9 mouse cellular contexts compared by ENCODE assay signal in genomic region chr10:80084817-80085487, GRCm38 (mm10). TPM values are rescaled to one million over a fixed set of nuclear protein-coding genes. Genes with fewer than 3 reads are reported as not detected.
A peak's percentile ranks its signal among the peaks of the same experiment; 100 is the strongest.
DNase-seq lines count a peak whose midpoint lies in the region; ATAC-seq and TF ChIP-seq lines count a peak whose summit lies in the region.
"Had no signal": no experiment of that assay in that cellular context is flagged by ENCODE, and none has a peak within 500 bp of the region (broad histone marks: within the 10 kb centered on the region; RNA-seq: fewer than 3 reads in every experiment).

No protein-coding gene starts in this region.

- peak; percentile 59 for DNase-seq in cerebellum, adult 11-12 months
- DNase-seq in right cerebral cortex, adult 18-20 months = peak; percentile 31
- no peak for DNase-seq in right cerebral cortex, postnatal 14 days
- DNase-seq in kidney, postnatal 10 days = peak; percentile 72
- DNase-seq in telencephalon, adult 2 months (ENCODE audit: low read depth, low spot score) = peak; percentile 23
- DNase-seq in thymus, adult 2 months = no peak
- DNase-seq in urinary bladder, adult 2 months (ENCODE audit: low spot score) = no peak

- 85% methylated on average over 9 of the region's 9 CpGs for WGBS in thymus, adult 2 months

- no peaks in the 10 kb centered on the region for H3K27me3 ChIP-seq in thymus, adult 2 months (ENCODE audit: control insufficient read depth, insufficient read depth, low read length)
- H3K27me3 ChIP-seq: limb, embryonic 15.5 days had no signal

- H3K4me1 ChIP-seq in thymus, adult 2 months (replicated peaks; ENCODE audit: control insufficient read depth, insufficient read depth, low read length) = peaks cover 8% of the 10 kb centered on the region

- peaks cover 44% of the 10 kb centered on the region for H3K36me3 ChIP-seq in thymus, adult 2 months (ENCODE audit: control insufficient read depth, insufficient read depth, low read length)

- TF ChIP-seq POLR2A in thymus, adult 2 months (IDR thresholded peaks at IDR 0.05; ENCODE audit: control insufficient read depth, extremely low read depth, insufficient read depth, low read length, poor library complexity) = no peak

- H3K27ac ChIP-seq in thymus, adult 2 months (ENCODE audit: control insufficient read depth, insufficient read depth, low read length) = no peak overlapping the region

- no peak overlapping the region for H3K4me3 ChIP-seq in thymus, adult 2 months (ENCODE audit: control insufficient read depth, insufficient read depth, low read length)
- H3K4me3 ChIP-seq: limb, embryonic 15.5 days had no signal

- TF ChIP-seq CTCF in thymus, adult 2 months (IDR thresholded peaks at IDR 0.05; ENCODE audit: borderline replicate concordance, control insufficient read depth, extremely low read depth, insufficient read depth, low read length, poor library complexity) = no peak

- ATAC-seq in cerebellum, adult (ENCODE audit: insufficient number of reproducible peaks, low FRiP score, low TSS enrichment) = no peak; the same call in 1 of the 2 replicates

RNA-seq across cellular contexts. Expression of gene Sbno2, which starts 20.4 kb away (rescaled TPM):
- 127 and 138 TPM in 2 replicates for polyA plus RNA-seq in thymus, adult 2 months (2012; rRNA removed)
- polyA plus RNA-seq in urinary bladder, adult 2 months (2012; rRNA removed) = 34.0 and 35.4 TPM in 2 replicates

RNA-seq across cellular contexts. Expression of gene Stk11, which starts 30.7 kb away (rescaled TPM):
- polyA plus RNA-seq in thymus, adult 2 months (2012; rRNA removed) = 265 and 270 TPM in 2 replicates
- polyA plus RNA-seq in urinary bladder, adult 2 months (2012; rRNA removed) = 77.3 and 89.9 TPM in 2 replicates

RNA-seq across cellular contexts. Expression of gene Gpx4, which starts 38.0 kb away (rescaled TPM):
- 517 and 598 TPM in 2 replicates for polyA plus RNA-seq in thymus, adult 2 months (2012; rRNA removed)
- 524 and 620 TPM in 2 replicates for polyA plus RNA-seq in urinary bladder, adult 2 months (2012; rRNA removed)

RNA-seq across cellular contexts. Expression of gene Polr2e, which starts 45.4 kb away (rescaled TPM):
- polyA plus RNA-seq in thymus, adult 2 months (2012; rRNA removed) = 211 and 226 TPM in 2 replicates
- polyA plus RNA-seq in urinary bladder, adult 2 months (2012; rRNA removed) = 141 and 178 TPM in 2 replicates

RNA-seq across cellular contexts. Expression of gene Atp5d, which starts 53.5 kb away (rescaled TPM):
- 1,163 and 1,361 TPM in 2 replicates for polyA plus RNA-seq in thymus, adult 2 months (2012; rRNA removed)
- 367 and 372 TPM in 2 replicates for polyA plus RNA-seq in urinary bladder, adult 2 months (2012; rRNA removed)

Comparison
In these comparisons a context has a peak if more than half of its experiments do, and no peak if none do; other contexts are left out.
1. DNase-seq: peak in cerebellum, adult 11-12 months (single experiment), right cerebral cortex, adult 18-20 months (single experiment), kidney, postnatal 10 days (single experiment) and telencephalon, adult 2 months (single experiment); none in right cerebral cortex, postnatal 14 days (single experiment), thymus, adult 2 months (single experiment) and urinary bladder, adult 2 months (single experiment).